Mouse (Mus musculus): ENCODE data around the gene Olfr262.

- no peak for TF ChIP-seq EP300 (IDR thresholded peaks at IDR 0.05; ENCODE audit: low read depth)
- no peak for TF ChIP-seq CTCF (IDR thresholded peaks at IDR 0.05; ENCODE audit: low read depth)
Measured at GRCm38 (mm10) chr19:12241559-12241958, at the start of gene Olfr262.

Data from heart, postnatal 0 days (tissue).